Mouse (Mus musculus) bone marrow, adult 2 months (tissue): ENCODE measurements around the gene Tmub1. TPM values are rescaled to one million over a fixed set of nuclear protein-coding genes. Genes with fewer than 3 reads are reported as not detected.
A peak's percentile ranks its signal among the peaks of the same experiment; 100 is the strongest.

Experiments
- H3K27ac ChIP-seq: fragments of 200-500 bp; 2 replicates; pipeline ENCODE4 v1.5.1; 2012; ENCODE audit warnings: low read depth, mild to moderate bottlenecking, control low read depth, inconsistent platforms, low read length; ENCODE audit not compliant: control insufficient read depth, poor library complexity, insufficient read depth
- H3K4me1 ChIP-seq: fragments of 200-500 bp; 2 replicates; pipeline ENCODE4 v1.6.1; 2011; ENCODE audit warnings: low read length; ENCODE audit not compliant: control insufficient read depth, insufficient read depth
- H3K4me3 ChIP-seq: fragments of 200-500 bp; replicated peaks from 2 replicates; pipeline ENCODE3; 2011; ENCODE audit warnings: mild to moderate bottlenecking, low read depth, low read length, control low read depth; ENCODE audit not compliant: control insufficient read depth
- CTCF ChIP-seq: fragments of 200-500 bp; IDR thresholded peaks from 2 replicates; pipeline ENCODE4 v1.5.1; 2011; ENCODE audit warnings: low read length, control low read depth; ENCODE audit not compliant: control insufficient read depth, insufficient read depth
- POLR2A ChIP-seq: fragments of 200-500 bp; IDR thresholded peaks from 2 replicates; pipeline ENCODE4 v1.6.1; 2011; ENCODE audit warnings: low read depth, mild to moderate bottlenecking, control low read depth, low read length, borderline replicate concordance; ENCODE audit not compliant: control insufficient read depth
- WGBS: fragments of 180-500 bp; shearing (Covaris S2); methylation state at CpG from one replicate; pipeline ENCODE4 v1.1.7; 2018; 5-methylcytosine and 5-hydroxymethylcytosine counted together
- polyA plus RNA-seq: library from polyadenylated mRNA; stranded (reverse); fragments of >200 nt; gene quantifications from 2 replicates; pipeline ENCODE4 v1.2.4, GENCODE M21; 2011; ENCODE audit warnings: low replicate concordance; ENCODE audit not compliant: missing spikeins, insufficient read depth, insufficient read length

Tmub1 gene
- polyA plus RNA-seq, 1 experiment = 22.1 TPM

DNA sequence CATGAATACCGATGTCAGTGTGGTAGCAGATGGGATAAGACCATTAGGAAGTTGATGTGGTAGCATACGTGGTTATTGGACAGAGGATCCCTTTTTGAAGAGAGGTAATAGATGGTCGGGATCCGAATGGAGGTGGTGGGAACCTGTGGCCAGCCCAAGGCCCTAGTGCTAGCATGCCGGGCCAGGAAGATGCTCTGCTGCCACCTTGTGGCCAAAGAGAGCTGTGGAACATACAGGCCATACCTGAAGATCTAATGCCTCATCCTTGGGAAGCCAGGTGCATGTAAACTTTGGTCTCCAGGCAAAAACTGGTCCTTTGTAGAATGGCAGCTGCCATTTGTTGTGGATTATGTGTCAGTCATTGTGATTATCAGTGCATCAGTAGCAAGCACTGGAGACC lies 22.9 kb upstream of the Tmub1 start:
- Histone ChIP-seq H3K4me3 (no peak overlapping the region), H3K4me1 (no peaks in the 10 kb centered on the region), H3K27ac (no peak overlapping the region)
- no peak for TF ChIP-seq POLR2A
- TF ChIP-seq CTCF = peak; percentile 98
- WGBS = 17% methylated on average over 5 of the region's 5 CpGs

DNA sequence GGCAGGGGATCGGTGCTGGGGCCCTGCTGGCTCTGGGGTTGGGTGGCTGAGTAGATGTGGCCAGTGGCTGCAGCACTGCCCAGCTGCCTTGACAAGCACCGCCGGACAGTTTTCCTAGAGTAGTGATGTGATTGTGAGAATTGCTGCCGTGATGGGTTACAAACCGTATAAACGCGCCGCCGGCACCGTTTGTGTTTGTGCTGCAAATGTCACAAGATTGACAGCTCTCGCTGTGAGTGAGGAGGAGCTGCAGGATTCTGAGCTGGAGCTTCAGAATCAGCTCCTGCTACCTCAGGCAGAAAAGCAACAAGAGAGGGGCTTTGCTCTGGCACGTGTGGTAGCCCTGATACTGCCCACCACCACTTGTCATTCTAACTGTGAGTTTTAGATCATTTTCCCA lies 19.1 kb upstream of the Tmub1 start:
- WGBS = 89% methylated on average over 12 of the region's 12 CpGs
- H3K4me3 ChIP-seq = no peak overlapping the region
- no peaks in the 10 kb centered on the region for H3K4me1 ChIP-seq
- no peak for TF ChIP-seq POLR2A
- TF ChIP-seq CTCF = no peak
- no peak overlapping the region for H3K27ac ChIP-seq

DNA sequence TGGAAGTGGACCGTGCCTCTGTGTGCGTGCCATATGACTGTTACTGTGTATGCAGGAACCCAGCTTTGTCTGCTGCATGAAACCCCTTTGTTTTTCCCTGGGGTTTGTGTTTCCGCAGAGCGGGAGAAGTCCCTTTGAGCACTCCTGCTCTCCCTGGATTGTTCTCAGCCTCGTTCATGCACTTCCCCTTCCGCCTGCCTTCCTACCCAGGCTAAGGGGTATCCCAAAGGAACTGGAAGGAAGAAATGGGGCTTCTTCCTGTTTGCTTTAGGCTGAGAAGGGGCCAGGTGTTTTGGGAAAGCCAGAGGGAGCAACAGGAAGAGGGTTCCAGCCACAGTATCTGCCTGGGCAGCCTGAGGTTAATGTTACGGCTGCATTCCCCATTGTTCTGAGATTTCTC lies 8.0 kb upstream of the Tmub1 start:
- no peak overlapping the region for H3K27ac ChIP-seq
- H3K4me3 ChIP-seq = no peak overlapping the region
- no peak for TF ChIP-seq CTCF
- TF ChIP-seq POLR2A = no peak
- 83% methylated on average over 7 of the region's 7 CpGs for WGBS
- peaks cover 2% of the 10 kb centered on the region for H3K4me1 ChIP-seq

DNA sequence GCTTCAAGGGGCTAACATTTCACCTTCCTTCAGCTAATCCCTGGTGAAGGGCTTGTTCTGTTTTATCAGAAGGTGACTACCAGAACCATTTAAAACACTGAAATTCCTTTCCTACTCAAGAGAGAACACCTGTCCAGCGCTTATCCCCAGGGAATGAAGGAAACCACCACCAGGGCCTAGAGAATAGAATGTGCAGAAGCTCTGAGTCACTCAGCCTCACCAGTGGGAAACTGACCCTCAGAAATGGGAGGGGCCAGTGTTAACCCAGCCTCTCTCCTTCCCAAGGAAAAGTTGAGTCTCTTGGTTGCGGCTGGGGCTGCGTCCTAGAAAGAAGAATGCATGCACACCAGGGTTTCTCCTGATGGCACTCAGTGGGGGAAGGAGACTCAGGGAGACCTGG lies 7.4 kb upstream of the Tmub1 start:
- no peak overlapping the region for H3K27ac ChIP-seq
- 92% methylated on average over 3 of the region's 3 CpGs for WGBS
- no peak for TF ChIP-seq POLR2A
- no peak for TF ChIP-seq CTCF
- peaks cover 2% of the 10 kb centered on the region for H3K4me1 ChIP-seq
- no peak overlapping the region for H3K4me3 ChIP-seq

DNA sequence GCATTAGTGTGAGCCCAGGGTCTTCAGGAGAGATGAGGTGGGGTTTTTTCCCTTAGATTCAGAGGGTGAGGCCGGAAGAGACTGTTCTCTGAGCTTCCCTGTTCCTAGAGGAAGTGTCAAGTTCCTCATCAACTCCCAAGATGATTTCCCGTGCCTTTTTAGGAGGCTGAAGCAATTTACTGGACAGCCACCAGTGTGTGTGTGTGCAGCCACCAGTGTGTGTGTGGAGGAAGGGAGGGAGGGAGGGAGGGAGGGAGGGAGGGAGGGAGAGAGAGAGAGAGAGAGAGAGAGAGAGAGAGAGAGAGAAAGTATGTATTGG lies 6.3 kb upstream of the Tmub1 start:
- Histone ChIP-seq H3K4me1 (peaks cover 2% of the 10 kb centered on the region), H3K27ac (no peak overlapping the region), H3K4me3 (no peak overlapping the region)
- TF ChIP-seq POLR2A (no peak), CTCF (no peak)
- 25% methylated on average over 2 of the region's 2 CpGs for WGBS

DNA sequence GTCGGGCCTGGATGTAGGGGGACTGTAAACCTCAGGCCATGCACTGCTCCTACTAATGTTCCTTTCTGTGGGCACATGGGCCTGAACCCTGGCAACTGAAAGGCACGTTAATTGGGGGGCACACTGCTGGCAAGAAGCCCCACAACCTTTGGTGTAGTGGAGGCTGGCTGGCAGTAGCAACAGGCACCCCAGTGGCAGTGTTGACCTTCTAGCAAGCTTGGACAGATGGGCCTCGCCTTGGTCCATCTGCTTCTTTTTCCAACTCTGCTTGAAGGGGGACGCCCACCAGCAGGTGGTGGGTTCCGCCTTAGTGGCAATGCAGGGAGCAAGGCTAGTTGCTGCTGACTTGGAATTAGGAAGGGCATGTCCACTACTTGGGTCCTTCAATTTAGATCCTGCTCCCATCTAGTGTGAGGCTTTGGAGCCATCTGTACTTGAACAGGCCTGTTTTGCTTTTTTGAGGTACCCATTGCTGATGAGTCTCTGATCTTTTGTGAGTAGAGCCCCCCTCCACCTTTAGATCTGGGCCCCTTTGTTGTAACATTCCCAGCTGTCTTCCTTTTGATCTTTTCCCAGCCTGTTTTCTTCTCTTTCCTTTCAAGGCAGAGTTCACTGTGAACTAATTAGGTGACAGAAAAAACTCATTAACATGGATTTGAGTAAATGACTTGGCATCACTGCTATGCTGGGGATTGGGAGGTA lies 5.8 kb upstream of the Tmub1 start:
- Histone ChIP-seq H3K27ac (no peak overlapping the region), H3K4me1 (peaks cover 2% of the 10 kb centered on the region), H3K4me3 (peak overlapping the region; percentile 71)
- 48% methylated on average over 5 of the region's 5 CpGs for WGBS
- TF ChIP-seq CTCF = no peak
- TF ChIP-seq POLR2A = no peak

DNA sequence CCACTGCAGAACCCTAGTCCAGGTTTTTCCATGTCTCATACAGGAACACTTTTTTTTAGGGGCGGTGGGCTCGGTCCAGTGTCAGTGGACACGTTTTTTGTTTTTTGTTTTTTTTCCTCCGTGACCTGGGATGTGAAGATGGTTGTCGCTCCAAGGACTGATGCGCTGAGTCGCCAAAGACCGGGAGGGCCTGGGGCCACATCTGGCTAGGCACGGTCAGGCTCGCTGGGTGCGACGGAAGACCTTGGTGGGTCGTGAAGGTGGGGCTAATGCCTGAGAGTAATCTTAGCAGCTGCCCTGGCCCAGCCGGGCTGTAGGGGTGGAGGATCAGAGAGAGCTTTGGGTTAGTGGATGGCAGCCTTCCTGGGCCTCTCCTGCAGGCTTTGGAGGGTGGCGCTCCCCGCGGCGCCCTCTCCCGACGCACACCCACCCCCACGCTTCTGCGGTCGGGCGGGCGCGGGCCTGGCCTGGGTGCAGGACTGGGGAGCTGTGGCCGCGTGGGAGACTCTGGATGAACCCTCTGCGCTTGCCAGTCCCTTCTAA lies 5.1 kb upstream of the Tmub1 start:
- H3K4me1 ChIP-seq = peaks cover 2% of the 10 kb centered on the region
- H3K27ac ChIP-seq = no peak overlapping the region
- WGBS = 2% methylated on average over 29 of the region's 29 CpGs
- TF ChIP-seq CTCF (no peak), POLR2A (no peak)
- H3K4me3 ChIP-seq = peak overlapping the region; percentile 71

DNA sequence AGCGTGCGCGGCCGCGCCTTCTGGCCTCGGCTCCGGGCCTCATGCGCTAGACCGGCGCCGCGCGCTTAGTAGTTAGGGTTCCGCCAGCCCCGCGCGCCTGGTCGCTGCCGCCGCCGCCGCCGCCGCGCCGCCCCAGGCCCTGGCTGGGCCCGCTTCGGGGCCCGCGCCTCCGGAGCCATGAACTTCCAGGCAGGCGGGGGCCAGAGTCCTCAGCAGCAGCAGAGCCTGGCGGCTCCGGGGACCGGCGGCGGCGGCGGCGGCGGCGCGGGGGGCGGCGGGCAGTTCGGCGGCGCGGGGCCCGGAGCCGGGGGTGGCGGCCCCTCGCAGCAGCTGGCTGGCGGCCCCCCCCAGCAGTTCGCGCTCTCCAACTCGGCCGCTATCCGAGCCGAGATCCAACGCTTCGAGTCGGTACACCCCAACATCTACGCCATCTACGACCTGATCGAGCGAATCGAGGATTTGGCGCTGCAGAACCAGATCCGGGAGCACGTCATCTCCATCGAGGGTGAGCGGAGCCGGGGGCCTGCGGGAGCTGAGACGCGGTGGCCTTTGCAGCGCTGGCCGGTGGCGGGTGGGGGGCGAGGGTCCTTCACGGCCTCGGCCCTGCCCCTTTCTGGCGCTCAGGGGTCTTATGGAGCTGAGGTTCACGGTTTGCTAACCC lies 4.5 kb upstream of the Tmub1 start, which contains the start of gene Agap3:
Gene Agap3, plus strand, starts transcription at position 148 of the 661 bp plus-strand sequence.
- Histone ChIP-seq H3K4me3 (peak within 1 kb of the TSS; percentile 71), H3K27ac (peak within 1 kb of the TSS; percentile 89), H3K4me1 (peaks cover 2% of the 10 kb centered on the region)
- TF ChIP-seq POLR2A = no peak
- no peak for TF ChIP-seq CTCF
- under 1% methylated on average over 85 of the region's 85 CpGs for WGBS
